In the genomic region with DNA sequence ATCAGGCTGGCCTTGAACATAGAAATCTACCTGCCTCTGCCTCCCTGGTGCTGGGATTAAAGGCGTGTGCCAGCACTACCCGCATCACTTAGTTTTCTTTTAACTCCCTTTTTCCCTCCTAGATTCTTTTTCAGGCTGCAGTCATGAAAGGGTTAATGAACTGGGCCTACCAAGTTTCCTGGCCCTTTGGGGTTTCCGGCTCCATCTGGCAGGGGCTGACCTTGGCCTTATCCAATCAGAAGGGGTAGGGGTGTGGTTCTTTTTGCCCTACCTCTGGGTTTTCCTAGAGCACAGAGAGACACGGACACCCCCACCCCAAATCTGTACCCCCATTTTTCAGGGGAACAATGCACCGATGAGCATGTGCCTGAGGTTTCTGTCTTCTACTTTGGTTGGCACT, we compare ENCODE assay signal across 8 mouse cellular contexts. TPM values are rescaled to one million over a fixed set of nuclear protein-coding genes. Genes with fewer than 3 reads are reported as not detected.
DNase-seq lines count a peak whose midpoint lies in the region; ATAC-seq lines count a peak whose summit lies in the region.

No protein-coding gene starts in this region.

- H3K27ac ChIP-seq in brown adipose tissue, adult 24 weeks (replicated peaks; ENCODE audit: low read depth, low read length) = no peak overlapping the region
- H3K27ac ChIP-seq in intestine, embryonic 14.5 days (ENCODE audit: low read depth) = no peak overlapping the region
- H3K27ac ChIP-seq in liver, embryonic 15.5 days (replicated peaks) = peak overlapping the region; percentile 97
- H3K27ac ChIP-seq in neural tube, embryonic 14.5 days (ENCODE audit: low read depth, low read length) = no peak overlapping the region

- DNase-seq in layer of hippocampus, postnatal 14 days (ENCODE audit: low spot score in 2 of 2) = peak; percentile 37 to 51
- no peak for DNase-seq in layer of hippocampus, postnatal 25 days (ENCODE audit: extremely low spot score in 1 of 2, low spot score in 1 of 2)
- peak; percentile 69 for DNase-seq in gastrocnemius, postnatal 25 days
- peak; percentile 88 for DNase-seq in intestine, embryonic 14.5 days (ENCODE audit: low spot score)

- H3K9ac ChIP-seq in intestine, embryonic 14.5 days (ENCODE audit: low read length) = peak overlapping the region; percentile 25; the same call in 1 of the 2 replicates
- H3K9ac ChIP-seq in liver, embryonic 15.5 days = no peak overlapping the region; the same call in 1 of the 2 replicates
- no peak overlapping the region; the same call in 1 of the 2 replicates for H3K9ac ChIP-seq in neural tube, embryonic 14.5 days (replicated peaks; ENCODE audit: low read depth, low read length)

- 29% methylated on average over 5 of the region's 5 CpGs for WGBS in intestine, embryonic 14.5 days
- 10% methylated on average over 5 of the region's 5 CpGs for WGBS in liver, embryonic 15.5 days (ENCODE audit: insufficient replicate concordance)
- WGBS in neural tube, embryonic 14.5 days = 33% methylated on average over 5 of the region's 5 CpGs

- H3K4me2 ChIP-seq in intestine, embryonic 14.5 days (ENCODE audit: low read length) = peak overlapping the region; percentile 75
- H3K4me2 ChIP-seq in liver, embryonic 15.5 days = peak overlapping the region; percentile 85
- peak overlapping the region; percentile 24 for H3K4me2 ChIP-seq in neural tube, embryonic 14.5 days (ENCODE audit: low read depth, low read length)

- no peaks in the 10 kb centered on the region for H3K27me3 ChIP-seq in intestine, embryonic 14.5 days (replicated peaks; ENCODE audit: control insufficient read depth, insufficient read depth, low read length)
- H3K27me3 ChIP-seq in liver, embryonic 15.5 days = no peaks in the 10 kb centered on the region
- no peaks in the 10 kb centered on the region for H3K27me3 ChIP-seq in neural tube, embryonic 14.5 days (ENCODE audit: control insufficient read depth, insufficient read depth, low read length)

- peak overlapping the region; percentile 56 for H3K4me3 ChIP-seq in brown adipose tissue, adult 24 weeks (ENCODE audit: insufficient read depth, low read depth, low read length)
- peak overlapping the region; percentile 28 for H3K4me3 ChIP-seq in intestine, embryonic 14.5 days (ENCODE audit: low read depth, low read length)
- peak overlapping the region; percentile 81 for H3K4me3 ChIP-seq in liver, embryonic 15.5 days (replicated peaks)
- no peak overlapping the region; the same call in 1 of the 2 replicates for H3K4me3 ChIP-seq in neural tube, embryonic 14.5 days (ENCODE audit: low read depth, low read length)

- ATAC-seq in intestine, embryonic 14.5 days (replicated peaks; ENCODE audit: low FRiP score, low TSS enrichment, low read depth) = no peak
- ATAC-seq in liver, embryonic 15.5 days (ENCODE audit: insufficient read depth) = no peak
- ATAC-seq in neural tube, embryonic 14.5 days (ENCODE audit: low read depth) = no peak
- ATAC-seq in inflammation-experienced regulatory T-cells, adult 6 months = no peak

- 0 out of 2 replicates have a peak, but pooled peaks cover 2% of the 10 kb centered on the region for H3K4me1 ChIP-seq in brown adipose tissue, adult 24 weeks (ENCODE audit: control insufficient read depth, insufficient read depth, insufficient read length, low read length)
- peaks cover 26% of the 10 kb centered on the region for H3K4me1 ChIP-seq in intestine, embryonic 14.5 days (replicated peaks; ENCODE audit: control insufficient read depth, insufficient read depth, low read length)
- peaks cover 71% of the 10 kb centered on the region for H3K4me1 ChIP-seq in liver, embryonic 15.5 days (replicated peaks)
- peaks cover 20% of the 10 kb centered on the region for H3K4me1 ChIP-seq in neural tube, embryonic 14.5 days (ENCODE audit: control insufficient read depth, insufficient read depth, low read length)

- H3K36me3 ChIP-seq in intestine, embryonic 14.5 days (ENCODE audit: control insufficient read depth, insufficient read depth, low read length) = peaks cover 49% of the 10 kb centered on the region
- peaks cover 66% of the 10 kb centered on the region for H3K36me3 ChIP-seq in liver, embryonic 15.5 days (replicated peaks)
- peaks cover 43% of the 10 kb centered on the region for H3K36me3 ChIP-seq in neural tube, embryonic 14.5 days (ENCODE audit: control insufficient read depth, insufficient read depth, low read length)

- no peaks in the 10 kb centered on the region for H3K9me3 ChIP-seq in intestine, embryonic 14.5 days (ENCODE audit: control insufficient read depth, low read length)
- H3K9me3 ChIP-seq in liver, embryonic 15.5 days (replicated peaks) = no peaks in the 10 kb centered on the region
- no peaks in the 10 kb centered on the region for H3K9me3 ChIP-seq in neural tube, embryonic 14.5 days (ENCODE audit: control insufficient read depth, low read length)

RNA-seq across cellular contexts. Expression of gene Mta2, which starts 3.1 kb away (rescaled TPM):
- total RNA-seq in layer of hippocampus, postnatal 14 days (2021) = 10 to 100 TPM; 52.4 to 56.6 TPM
- total RNA-seq in layer of hippocampus, postnatal 25 days (2021) = 10 to 100 TPM; 51.2 to 58.4 TPM
- polyA plus RNA-seq in brown adipose tissue, adult 24 weeks (2012; ENCODE audit: insufficient read depth, insufficient read length, missing spikeins) = 28.2 and 30.6 TPM in 2 replicates
- 10 to 100 TPM; 19.5 to 21.9 TPM for total RNA-seq in gastrocnemius, postnatal 25 days (2021)
- 40.3 and 40.7 TPM in 2 replicates for polyA plus RNA-seq in intestine, embryonic 14.5 days (2014; fragmentation: Nextera tagmentation; extraction: Ambion mirVana)
- 79.0 and 85.9 TPM in 2 replicates for polyA plus RNA-seq in liver, embryonic 15.5 days (2015; fragmentation: Nextera tagmentation; extraction: Ambion mirVana)
- 29.1 and 33.7 TPM in 2 replicates for polyA plus RNA-seq in neural tube, embryonic 14.5 days (2014; fragmentation: Nextera tagmentation; extraction: Ambion mirVana)
- polyA plus RNA-seq in inflammation-experienced regulatory T-cells, adult 6 months (2017; shearing (Covaris generic)) = 10 to 100 TPM; 78.8 to 96.7 (median 81.2) TPM

RNA-seq across cellular contexts. Expression of gene Tut1, which starts 8.9 kb away (rescaled TPM):
- 10 to 100 TPM; 15.0 to 17.3 TPM for total RNA-seq in layer of hippocampus, postnatal 14 days (2021)
- 10 to 100 TPM; 19.4 to 20.1 TPM for total RNA-seq in layer of hippocampus, postnatal 25 days (2021)
- 6.9 and 7.5 TPM in 2 replicates for polyA plus RNA-seq in brown adipose tissue, adult 24 weeks (2012; ENCODE audit: insufficient read depth, insufficient read length, missing spikeins)
- 1 to 10 TPM; 5.7 to 7.2 TPM for total RNA-seq in gastrocnemius, postnatal 25 days (2021)
- 33.3 and 33.5 TPM in 2 replicates for polyA plus RNA-seq in intestine, embryonic 14.5 days (2014; fragmentation: Nextera tagmentation; extraction: Ambion mirVana)
- 13.7 and 14.6 TPM in 2 replicates for polyA plus RNA-seq in liver, embryonic 15.5 days (2015; fragmentation: Nextera tagmentation; extraction: Ambion mirVana)
- polyA plus RNA-seq in neural tube, embryonic 14.5 days (2014; fragmentation: Nextera tagmentation; extraction: Ambion mirVana) = 20.4 and 25.3 TPM in 2 replicates
- polyA plus RNA-seq in inflammation-experienced regulatory T-cells, adult 6 months (2017; shearing (Covaris generic)) = 10 to 100 TPM; 17.6 to 38.3 (median 35.3) TPM

RNA-seq across cellular contexts. Expression of gene Eml3, which starts 15.4 kb away (rescaled TPM):
- 10 to 100 TPM; 11.3 to 11.7 TPM for total RNA-seq in layer of hippocampus, postnatal 14 days (2021)
- 10 to 100 TPM in 1 of 2 experiments, 1 to 10 TPM in 1; 9.1 to 11.1 TPM for total RNA-seq in layer of hippocampus, postnatal 25 days (2021)
- polyA plus RNA-seq in brown adipose tissue, adult 24 weeks (2012; ENCODE audit: insufficient read depth, insufficient read length, missing spikeins) = 11.6 and 12.9 TPM in 2 replicates
- 1 to 10 TPM; 6.0 to 7.2 TPM for total RNA-seq in gastrocnemius, postnatal 25 days (2021)
- 16.8 and 18.4 TPM in 2 replicates for polyA plus RNA-seq in intestine, embryonic 14.5 days (2014; fragmentation: Nextera tagmentation; extraction: Ambion mirVana)
- 13.1 and 14.6 TPM in 2 replicates for polyA plus RNA-seq in liver, embryonic 15.5 days (2015; fragmentation: Nextera tagmentation; extraction: Ambion mirVana)
- polyA plus RNA-seq in neural tube, embryonic 14.5 days (2014; fragmentation: Nextera tagmentation; extraction: Ambion mirVana) = 6.2 and 8.7 TPM in 2 replicates
- 10 to 100 TPM; 20.3 to 25.7 (median 20.4) TPM for polyA plus RNA-seq in inflammation-experienced regulatory T-cells, adult 6 months (2017; shearing (Covaris generic))

RNA-seq across cellular contexts. Expression of gene Rom1, which starts 15.6 kb away (rescaled TPM):
- 1 to 10 TPM; 3.2 to 4.0 TPM for total RNA-seq in layer of hippocampus, postnatal 14 days (2021)
- 1 to 10 TPM; 4.8 to 6.4 TPM for total RNA-seq in layer of hippocampus, postnatal 25 days (2021)
- 4.5 and 11.4 TPM in 2 replicates for polyA plus RNA-seq in brown adipose tissue, adult 24 weeks (2012; ENCODE audit: insufficient read depth, insufficient read length, missing spikeins)
- total RNA-seq in gastrocnemius, postnatal 25 days (2021) = 10 to 100 TPM in 1 of 2 experiments, 1 to 10 TPM in 1; 6.7 to 18.4 TPM
- 1.1 and 1.8 TPM in 2 replicates for polyA plus RNA-seq in intestine, embryonic 14.5 days (2014; fragmentation: Nextera tagmentation; extraction: Ambion mirVana)
- 2.8 TPM in 2 replicates for polyA plus RNA-seq in liver, embryonic 15.5 days (2015; fragmentation: Nextera tagmentation; extraction: Ambion mirVana)
- polyA plus RNA-seq in neural tube, embryonic 14.5 days (2014; fragmentation: Nextera tagmentation; extraction: Ambion mirVana) = 1.1 and 1.7 TPM in 2 replicates
- polyA plus RNA-seq in inflammation-experienced regulatory T-cells, adult 6 months (2017; shearing (Covaris generic)) = 10 to 100 TPM in 1 of 3 experiments, 1 to 10 TPM in 2; 3.2 to 22.7 (median 3.4) TPM

RNA-seq across cellular contexts. Expression of gene Eef1g, which starts 22.1 kb away (rescaled TPM):
- 100 to 1,000 TPM; 198 to 230 TPM for total RNA-seq in layer of hippocampus, postnatal 14 days (2021)
- 100 to 1,000 TPM; 215 to 256 TPM for total RNA-seq in layer of hippocampus, postnatal 25 days (2021)
- polyA plus RNA-seq in brown adipose tissue, adult 24 weeks (2012; ENCODE audit: insufficient read depth, insufficient read length, missing spikeins) = 134 and 135 TPM in 2 replicates
- 100 to 1,000 TPM; 464 to 492 TPM for total RNA-seq in gastrocnemius, postnatal 25 days (2021)
- polyA plus RNA-seq in intestine, embryonic 14.5 days (2014; fragmentation: Nextera tagmentation; extraction: Ambion mirVana) = 501 and 531 TPM in 2 replicates
- polyA plus RNA-seq in liver, embryonic 15.5 days (2015; fragmentation: Nextera tagmentation; extraction: Ambion mirVana) = 177 and 180 TPM in 2 replicates
- 297 and 333 TPM in 2 replicates for polyA plus RNA-seq in neural tube, embryonic 14.5 days (2014; fragmentation: Nextera tagmentation; extraction: Ambion mirVana)
- 100 to 1,000 TPM; 465 to 725 (median 677) TPM for polyA plus RNA-seq in inflammation-experienced regulatory T-cells, adult 6 months (2017; shearing (Covaris generic))

Comparison
In these comparisons a context has a peak if more than half of its experiments do, and no peak if none do; other contexts are left out.
1. DNase-seq: peak in layer of hippocampus, postnatal 14 days (2 of 2), gastrocnemius, postnatal 25 days (single experiment) and intestine, embryonic 14.5 days (single experiment); none in layer of hippocampus, postnatal 25 days (0 of 2).
2. H3K4me2 ChIP-seq: peak in every context shown above with its lines; median percentile 85 in liver, embryonic 15.5 days; 75 in intestine, embryonic 14.5 days; 24 in neural tube, embryonic 14.5 days.